Mouse (Mus musculus): ENCODE measurements around the gene Zfp993. TPM values are rescaled to one million over a fixed set of nuclear protein-coding genes. Genes with fewer than 3 reads are reported as not detected.

Gene Zfp993
- polyA plus RNA-seq, 1 experiment from 2014 or later = 9.1 TPM

Other genes starting within 250 kb of the Zfp993 start
- gene Zfp992, start 161.9 kb upstream of the Zfp993 start, polyA plus RNA-seq (2015; fragmentation: Nextera tagmentation; extraction: Ambion mirVana) = 3.1 and 3.2 TPM in 2 replicates
- 0.05 and 0.11 TPM in 2 replicates for gene Zfp981, start 108.9 kb upstream of the Zfp993 start, polyA plus RNA-seq (2015; fragmentation: Nextera tagmentation; extraction: Ambion mirVana)

All from heart, embryonic 16.5 days (tissue).